Mouse (Mus musculus): Measurements from ENCODE around the gene Hck.

The Hck gene

GRCm38 (mm10) chr2:153089316-153089715 lies 19.0 kb upstream of the Hck start:
- ATAC-seq (ENCODE audit: insufficient number of reproducible peaks, low FRiP score, low TSS enrichment) = no peak

- no peak for ATAC-seq (ENCODE audit: insufficient number of reproducible peaks, low FRiP score, low TSS enrichment)
Measured at GRCm38 (mm10) chr2:153090551-153091165, 17.6 kb upstream of the Hck start.

- no peak for ATAC-seq (ENCODE audit: insufficient number of reproducible peaks, low FRiP score, low TSS enrichment)
Measured at GRCm38 (mm10) chr2:153107046-153107766, 1.1 kb upstream of the Hck start.

GRCm38 (mm10) chr2:153107802-153108201 lies 466 bp upstream of the Hck start:
- no peak for ATAC-seq (ENCODE audit: insufficient number of reproducible peaks, low FRiP score, low TSS enrichment)

GRCm38 (mm10) chr2:153109596-153109995 lies 1.3 kb downstream of the Hck start:
- no peak for ATAC-seq (ENCODE audit: insufficient number of reproducible peaks, low FRiP score, low TSS enrichment)

GRCm38 (mm10) chr2:153111298-153111697 lies 3.0 kb downstream of the Hck start:
- ATAC-seq (ENCODE audit: insufficient number of reproducible peaks, low FRiP score, low TSS enrichment) = no peak

- ATAC-seq (ENCODE audit: insufficient number of reproducible peaks, low FRiP score, low TSS enrichment) = no peak
Measured at GRCm38 (mm10) chr2:153115679-153116081, 7.4 kb downstream of the Hck start.

GRCm38 (mm10) chr2:153117051-153117486 lies 8.8 kb downstream of the Hck start:
- no peak for ATAC-seq (ENCODE audit: insufficient number of reproducible peaks, low FRiP score, low TSS enrichment)

GRCm38 (mm10) chr2:153119488-153119887 lies 11.2 kb downstream of the Hck start:
- no peak for ATAC-seq (ENCODE audit: insufficient number of reproducible peaks, low FRiP score, low TSS enrichment)

GRCm38 (mm10) chr2:153120126-153120525 lies 11.9 kb downstream of the Hck start:
- no peak for ATAC-seq (ENCODE audit: insufficient number of reproducible peaks, low FRiP score, low TSS enrichment)

- ATAC-seq (ENCODE audit: insufficient number of reproducible peaks, low FRiP score, low TSS enrichment) = no peak
Measured at GRCm38 (mm10) chr2:153121821-153122615, 13.8 kb downstream of the Hck start.

GRCm38 (mm10) chr2:153122701-153123100 lies 14.4 kb downstream of the Hck start:
- ATAC-seq (ENCODE audit: insufficient number of reproducible peaks, low FRiP score, low TSS enrichment) = no peak

- no peak for ATAC-seq (ENCODE audit: insufficient number of reproducible peaks, low FRiP score, low TSS enrichment)
Measured at GRCm38 (mm10) chr2:153125875-153126274, 17.6 kb downstream of the Hck start.

- no peak for ATAC-seq (ENCODE audit: insufficient number of reproducible peaks, low FRiP score, low TSS enrichment)
Measured at GRCm38 (mm10) chr2:153131019-153131418, 22.8 kb downstream of the Hck start.

GRCm38 (mm10) chr2:153134237-153134636 lies 26.0 kb downstream of the Hck start:
- ATAC-seq (ENCODE audit: insufficient number of reproducible peaks, low FRiP score, low TSS enrichment) = no peak

GRCm38 (mm10) chr2:153136211-153136610 lies 27.9 kb downstream of the Hck start:
- no peak for ATAC-seq (ENCODE audit: insufficient number of reproducible peaks, low FRiP score, low TSS enrichment)

GRCm38 (mm10) chr2:153139158-153139557 lies 30.9 kb downstream of the Hck start:
- ATAC-seq (ENCODE audit: insufficient number of reproducible peaks, low FRiP score, low TSS enrichment) = no peak

- ATAC-seq (ENCODE audit: insufficient number of reproducible peaks, low FRiP score, low TSS enrichment) = no peak
Measured at GRCm38 (mm10) chr2:153139996-153140613, 31.8 kb downstream of the Hck start.

GRCm38 (mm10) chr2:153142620-153143199 lies 34.4 kb downstream of the Hck start:
- 0 out of 2 replicates have a peak, but pooled peaks have one; percentile 22 for ATAC-seq (ENCODE audit: insufficient number of reproducible peaks, low FRiP score, low TSS enrichment)

GRCm38 (mm10) chr2:153145346-153145745 lies 37.1 kb downstream of the Hck start:
- no peak for ATAC-seq (ENCODE audit: insufficient number of reproducible peaks, low FRiP score, low TSS enrichment)
